Mouse (Mus musculus) lung, adult 2 months (tissue): ENCODE results near the gene Spatc1l.

Source experiments
- CTCF ChIP-seq: fragments of 200-500 bp; IDR thresholded peaks from 2 replicates; pipeline ENCODE4 v1.5.1; 2011; ENCODE audit warnings: mild to moderate bottlenecking, low read length, control low read depth; ENCODE audit not compliant: insufficient read depth
- POLR2A ChIP-seq: fragments of 200-500 bp; IDR thresholded peaks from 2 replicates; pipeline ENCODE4 v1.6.1; 2011; ENCODE audit warnings: low read depth, mild to moderate bottlenecking, control low read depth, low read length, borderline replicate concordance; ENCODE audit errors: extremely low read depth

- no peak for TF ChIP-seq CTCF
- no peak for TF ChIP-seq POLR2A
Observed at GRCm38 (mm10) chr10:76541336-76542085, 20.6 kb upstream of the Spatc1l start.
